Mouse (Mus musculus) B cell, adult 67 days (primary cell): ENCODE measurements around the gene Slc7a11. TPM values are rescaled to one million over a fixed set of nuclear protein-coding genes. Genes with fewer than 3 reads are reported as not detected.

ENCODE experiments used
- total RNA-seq, 2 experiments: library from RNA; stranded (reverse); gene quantifications; 4 replicates each; pipeline ENCODE4 v1.2.4; 2023

Slc7a11 gene
- under 1 TPM; 0.06 to 0.65 TPM for total RNA-seq

DNA sequence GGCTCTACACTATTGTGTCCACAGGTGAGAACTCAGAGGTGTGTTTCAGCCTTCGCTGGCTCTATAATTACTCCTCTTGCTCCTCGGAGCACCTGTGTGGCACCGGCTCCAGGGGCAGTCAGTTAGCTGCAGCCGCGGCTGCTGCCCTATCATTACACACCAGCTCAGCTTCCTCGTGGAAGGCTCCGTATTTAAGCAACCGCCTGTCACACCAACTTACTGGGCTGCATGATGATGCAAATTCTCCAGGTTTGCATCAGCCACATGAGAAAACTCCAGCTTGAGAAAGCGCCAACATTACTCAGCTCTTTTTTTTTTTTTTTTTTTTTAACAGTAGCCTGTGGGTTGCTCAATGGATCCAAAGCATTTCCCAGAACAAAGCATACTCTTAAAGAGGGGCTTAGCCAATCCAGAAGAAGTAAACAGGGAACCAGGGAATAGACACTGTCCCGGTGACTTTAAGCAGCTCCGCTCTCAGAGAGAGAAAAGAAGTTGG lies at the start of gene Slc7a11:
Gene Slc7a11, minus strand, starts transcription at position 194 of the 496 bp plus-strand sequence.

